Mouse (Mus musculus): ENCODE results near the gene Dgkg.

Dgkg gene

DNA sequence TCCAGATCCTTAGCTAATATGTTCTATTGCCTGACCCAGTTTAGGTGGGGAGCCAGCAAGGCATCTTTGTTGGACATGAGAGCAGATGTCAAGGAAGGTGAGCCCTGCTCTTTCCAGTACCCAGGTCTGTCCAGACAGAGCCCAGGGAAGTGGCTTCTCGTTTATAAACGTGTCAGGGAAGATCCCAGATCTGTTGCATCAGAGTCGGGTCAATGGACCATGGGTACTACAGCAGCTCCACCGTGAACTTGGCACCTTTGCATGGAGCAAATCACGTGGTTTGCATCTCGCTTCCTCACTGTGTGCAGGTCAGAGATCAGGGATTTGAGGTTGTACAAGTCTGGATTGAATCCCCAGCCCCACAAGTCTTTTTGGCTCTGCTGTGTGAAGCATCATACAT is 58.3 kb downstream of the Dgkg start:
- DNase-seq (ENCODE audit: low read depth, low spot score): no peak

DNA sequence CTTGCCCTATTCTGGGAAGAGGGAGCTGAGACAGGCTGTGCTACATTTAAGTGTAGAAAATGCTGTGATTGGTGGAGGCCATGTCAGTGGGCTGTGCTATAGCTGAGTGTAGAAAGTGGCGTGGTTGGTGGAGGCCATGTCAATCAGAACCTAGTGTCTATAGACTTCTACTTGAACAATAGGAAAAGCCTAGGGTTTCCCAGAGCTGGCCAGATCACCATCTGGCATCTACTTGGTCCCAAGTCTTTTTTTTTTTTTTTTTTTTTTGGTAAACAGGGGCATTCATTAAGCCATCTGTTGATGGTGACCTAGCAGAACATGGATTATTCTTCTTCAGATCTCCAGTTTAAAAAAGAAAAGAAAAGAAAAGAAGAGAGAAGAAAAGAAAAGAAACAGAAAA is 60.6 kb downstream of the Dgkg start:
- DNase-seq (ENCODE audit: low read depth, low spot score): no peak

DNA sequence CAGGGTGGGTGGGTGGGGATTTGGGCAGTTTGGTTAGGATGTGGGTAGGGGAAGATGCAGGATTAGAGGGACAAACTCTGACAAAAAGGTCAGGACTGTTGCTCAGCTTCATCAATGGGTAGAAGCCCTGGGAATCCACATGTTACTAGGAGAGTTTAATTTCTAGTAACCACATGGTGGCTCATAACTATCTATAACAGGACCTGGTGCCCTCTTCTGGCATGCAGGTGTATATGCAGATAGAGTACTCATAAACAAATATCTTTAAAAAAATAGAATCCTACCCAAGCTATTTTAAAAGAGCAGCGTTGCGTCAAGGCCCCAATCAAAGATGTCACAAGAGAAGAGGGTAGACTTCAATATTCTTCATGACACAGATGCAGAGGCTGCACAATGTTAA is 63.1 kb downstream of the Dgkg start:
- no peak for DNase-seq (ENCODE audit: low read depth, low spot score)

DNA sequence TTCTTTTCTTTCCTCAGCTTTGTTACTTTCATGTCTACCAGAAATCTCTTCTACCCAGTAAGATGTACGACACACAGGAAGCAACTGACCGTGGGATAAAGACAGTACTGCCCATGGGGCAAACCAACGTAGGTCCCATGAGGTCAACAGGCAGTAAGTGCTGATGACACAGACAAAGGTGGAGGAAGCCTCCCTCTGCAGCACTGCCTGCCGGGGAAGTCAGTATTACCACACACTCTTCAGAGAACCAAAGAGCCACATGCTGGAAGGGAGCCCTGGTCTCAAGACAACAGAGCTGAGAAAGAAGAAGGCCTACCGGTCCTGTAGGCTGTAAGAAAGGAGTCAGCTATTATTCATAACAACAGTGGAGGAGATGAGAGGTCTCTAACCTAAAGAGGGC is 67.4 kb downstream of the Dgkg start:
- no peak for DNase-seq (ENCODE audit: low read depth, low spot score)

DNA sequence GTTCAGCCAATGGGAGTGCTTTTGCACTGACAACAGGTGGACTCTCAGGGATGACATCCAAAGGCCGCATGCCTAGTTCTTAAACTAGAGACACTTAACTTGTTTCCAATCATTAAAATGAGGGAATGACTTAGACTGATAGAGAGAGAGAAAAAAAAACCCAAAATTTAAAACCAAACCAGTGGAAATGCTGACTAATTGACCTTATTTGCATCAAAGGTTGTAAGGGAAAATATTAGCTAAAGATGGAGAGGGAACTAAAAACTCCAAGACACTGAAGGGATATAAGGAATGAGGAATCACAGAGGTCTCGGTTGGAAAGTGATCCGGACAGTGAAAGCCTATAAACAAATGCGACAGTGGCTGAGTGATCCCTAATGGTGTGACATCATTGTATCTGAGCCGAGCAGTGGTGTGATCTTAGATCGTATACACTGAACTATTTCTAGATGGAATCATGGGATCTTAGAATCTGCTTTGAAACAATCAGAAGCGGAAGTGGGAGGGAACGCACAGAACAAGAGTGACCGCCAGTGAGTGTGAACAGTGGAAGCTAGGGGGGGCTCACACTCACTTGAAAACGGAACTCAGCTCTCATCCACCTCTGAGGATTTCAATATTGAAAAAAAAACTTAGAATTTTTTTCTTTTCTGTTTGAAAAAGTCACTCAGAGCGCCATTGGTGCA is 70.7 kb downstream of the Dgkg start:
- no peak for DNase-seq (ENCODE audit: low read depth, low spot score)

DNA sequence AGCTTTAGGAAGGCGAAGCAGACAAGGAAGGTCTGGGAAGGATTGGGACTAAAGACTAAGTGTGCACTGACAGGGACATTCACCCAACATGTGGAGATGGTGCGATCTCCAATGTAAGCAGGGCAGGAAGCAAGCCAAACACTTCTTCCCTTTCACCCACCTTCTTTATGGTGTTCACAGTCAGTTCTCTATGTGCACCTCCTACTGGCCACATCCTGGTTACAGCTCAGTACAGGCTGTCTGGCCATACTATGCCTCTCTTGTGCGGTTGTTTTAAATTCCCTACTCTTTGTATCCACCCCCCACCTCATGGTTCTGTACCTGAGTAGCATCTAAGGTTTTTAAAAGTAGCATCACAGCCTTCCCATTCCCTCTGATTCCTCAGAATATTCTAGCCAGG is 71.5 kb downstream of the Dgkg start:
- DNase-seq (ENCODE audit: low read depth, low spot score): no peak

DNA sequence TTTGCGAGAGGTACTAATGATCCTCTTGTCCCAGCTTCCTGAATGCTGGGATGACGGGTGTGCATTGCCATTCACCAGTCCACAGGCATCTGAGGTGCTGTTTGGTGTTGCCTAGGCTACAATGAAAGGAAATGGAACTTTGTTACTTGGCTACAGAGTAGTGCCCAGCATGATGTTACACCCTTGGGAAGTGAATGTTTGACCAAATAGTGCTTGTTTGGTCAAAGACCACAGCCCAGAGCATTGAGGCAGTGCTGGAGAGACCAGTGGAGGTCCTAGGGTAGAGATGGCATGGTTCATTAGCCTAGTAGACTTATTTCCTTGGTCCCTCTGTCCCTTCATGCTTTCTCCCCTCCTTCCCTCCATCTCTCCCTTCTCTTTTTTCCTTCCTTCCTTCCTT is 73.6 kb downstream of the Dgkg start:
- no peak for DNase-seq (ENCODE audit: low read depth, low spot score)

DNA sequence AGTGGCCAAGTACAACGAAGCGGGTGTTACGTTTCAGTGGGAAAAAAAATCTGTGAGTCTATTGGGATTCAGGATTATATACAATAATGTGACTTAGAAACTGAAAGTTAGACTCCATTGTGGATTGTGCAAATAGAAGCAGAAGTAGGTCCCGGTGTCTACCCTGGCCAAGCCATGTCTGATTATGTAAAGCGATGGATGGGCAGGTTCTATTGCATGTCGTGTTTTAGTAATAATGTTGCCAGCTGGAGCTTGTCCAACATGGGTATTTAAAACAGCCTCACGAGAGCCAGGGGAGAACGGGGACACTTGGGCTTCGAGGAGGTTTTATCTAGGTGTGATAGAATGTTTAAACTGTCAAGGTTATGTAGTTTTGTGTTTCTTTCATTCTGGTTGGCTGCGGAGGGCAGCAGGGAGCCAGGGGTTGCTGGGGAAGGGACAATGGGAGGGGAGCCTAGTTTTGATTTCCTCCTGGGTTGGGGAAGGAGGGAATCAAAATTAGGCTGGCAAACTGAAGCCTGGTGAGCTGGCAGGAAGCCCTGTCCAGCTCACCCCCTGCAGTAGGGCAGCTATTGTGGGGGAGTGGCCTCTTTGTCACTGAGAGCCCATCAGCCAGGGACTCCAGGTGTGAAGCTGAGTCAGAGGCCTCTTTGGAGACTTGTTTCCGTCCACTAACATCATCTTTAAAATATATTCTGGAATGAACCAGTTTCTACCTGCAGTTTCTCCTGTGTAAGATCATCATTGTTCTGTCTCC is 74.7 kb downstream of the Dgkg start:
- no peak for DNase-seq (ENCODE audit: low read depth, low spot score)

DNA sequence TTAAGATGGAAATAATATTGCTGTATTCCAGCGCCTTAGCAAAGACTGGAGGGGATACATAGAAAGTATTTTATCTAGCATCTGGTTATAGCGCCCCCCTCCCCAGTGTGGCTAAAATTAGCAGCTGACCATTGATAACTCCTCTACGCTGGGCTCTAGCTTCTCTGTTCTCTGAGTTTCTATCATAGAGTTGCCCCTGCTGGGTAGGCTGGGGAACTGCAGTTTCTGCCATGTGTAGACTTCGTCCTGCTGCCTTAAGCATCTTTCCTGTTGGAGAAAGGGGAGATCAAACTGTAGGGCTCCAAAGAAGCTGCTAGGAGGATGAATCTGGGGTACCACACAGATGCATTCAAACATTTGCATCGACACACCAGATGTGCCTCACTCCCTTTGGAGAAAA is 76.9 kb downstream of the Dgkg start:
- no peak for DNase-seq (ENCODE audit: low read depth, low spot score)

DNA sequence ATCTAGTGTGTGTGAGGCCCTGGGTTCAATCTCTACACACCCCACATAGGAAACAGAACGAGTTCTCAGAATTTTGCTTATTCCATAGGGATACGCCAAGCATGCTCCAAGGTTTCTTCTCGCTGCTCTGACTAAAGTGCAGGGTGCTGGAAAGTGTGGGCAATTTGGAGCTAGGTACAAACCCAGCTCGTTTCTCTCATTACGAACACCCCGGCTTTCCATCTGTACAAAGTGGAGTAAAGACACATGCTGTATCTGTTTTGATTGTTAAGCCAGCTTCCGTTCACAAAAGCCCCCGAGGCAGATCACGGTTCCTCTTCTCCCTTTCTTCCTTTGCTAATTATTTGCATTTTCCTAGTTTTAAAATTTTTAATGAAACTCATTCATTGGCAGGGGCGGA is 78.1 kb downstream of the Dgkg start:
- DNase-seq (ENCODE audit: low read depth, low spot score): no peak

DNA sequence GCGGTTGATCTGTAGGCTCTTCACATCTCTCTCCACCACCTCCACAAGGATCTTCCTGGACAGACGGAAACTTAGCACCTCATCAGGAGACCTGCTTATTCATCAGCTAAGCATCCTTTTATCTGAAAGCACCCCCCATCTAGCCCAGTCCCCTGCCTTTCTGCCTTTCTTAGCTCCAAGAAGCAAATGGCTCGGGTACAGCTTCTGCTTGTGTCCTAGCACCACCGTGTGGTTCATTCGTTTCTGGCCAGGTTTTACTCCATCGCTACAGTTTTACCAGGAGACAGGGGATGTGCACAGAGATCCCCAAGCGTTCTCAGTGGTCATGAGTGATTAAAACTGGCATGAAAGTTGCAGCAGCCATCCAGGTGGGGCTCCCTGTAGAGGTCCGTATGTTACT is 79.4 kb downstream of the Dgkg start:
- DNase-seq (ENCODE audit: low read depth, low spot score): no peak

DNA sequence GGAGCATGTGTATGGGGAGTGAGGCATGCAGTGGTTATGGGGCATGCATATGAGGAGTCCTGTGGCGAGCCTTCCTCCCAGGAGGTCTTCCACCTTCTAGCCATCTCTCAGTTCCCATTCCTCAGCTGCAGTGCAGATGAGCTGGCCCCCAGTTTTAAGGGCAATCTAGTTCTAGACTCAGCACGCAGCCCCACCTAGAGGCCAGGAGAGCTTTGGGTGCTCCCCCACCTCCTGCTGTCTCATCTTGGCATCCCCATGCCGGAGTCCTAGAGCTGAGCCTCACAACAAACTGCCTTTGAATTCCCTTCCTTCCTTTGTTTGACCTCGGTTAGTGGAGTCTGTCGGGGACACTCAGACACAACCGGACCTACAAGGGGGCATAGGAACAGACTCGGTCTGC is 82.9 kb downstream of the Dgkg start:
- DNase-seq (ENCODE audit: low read depth, low spot score): no peak

DNA sequence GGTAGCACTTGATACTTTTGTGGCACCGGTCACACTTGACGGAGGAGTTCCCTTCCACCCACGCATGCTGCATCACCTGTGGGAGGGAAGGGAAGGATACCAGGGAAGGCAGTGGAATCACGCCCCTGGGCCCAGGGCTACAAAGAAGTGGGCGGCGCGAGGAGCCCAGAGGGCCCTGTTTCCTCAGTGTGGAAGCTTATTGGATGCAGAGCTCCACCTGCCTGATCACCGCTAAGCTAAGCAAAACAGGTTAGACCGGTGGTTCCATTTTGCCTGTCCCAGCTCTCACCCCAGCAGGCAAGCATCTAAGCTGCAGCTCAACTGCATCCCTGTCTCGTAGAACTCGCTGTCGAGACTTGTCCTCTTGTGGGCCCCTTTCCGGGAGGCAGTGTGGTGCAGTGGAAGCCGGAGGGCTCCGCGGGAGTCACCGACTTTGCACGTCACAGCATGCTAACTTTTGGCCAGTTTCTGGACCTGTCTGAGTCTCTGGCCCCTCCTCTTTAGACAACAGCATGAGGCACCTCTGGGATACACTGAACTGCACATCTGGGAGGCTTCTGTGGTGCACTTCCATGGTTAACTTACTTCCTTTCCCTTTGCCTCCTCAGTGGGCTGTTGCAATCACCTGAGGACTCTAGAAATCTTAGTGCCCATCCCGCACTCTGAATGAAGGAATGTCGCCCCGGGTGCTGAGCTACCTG is 84.2 kb downstream of the Dgkg start:
- DNase-seq (ENCODE audit: low read depth, low spot score): no peak

DNA sequence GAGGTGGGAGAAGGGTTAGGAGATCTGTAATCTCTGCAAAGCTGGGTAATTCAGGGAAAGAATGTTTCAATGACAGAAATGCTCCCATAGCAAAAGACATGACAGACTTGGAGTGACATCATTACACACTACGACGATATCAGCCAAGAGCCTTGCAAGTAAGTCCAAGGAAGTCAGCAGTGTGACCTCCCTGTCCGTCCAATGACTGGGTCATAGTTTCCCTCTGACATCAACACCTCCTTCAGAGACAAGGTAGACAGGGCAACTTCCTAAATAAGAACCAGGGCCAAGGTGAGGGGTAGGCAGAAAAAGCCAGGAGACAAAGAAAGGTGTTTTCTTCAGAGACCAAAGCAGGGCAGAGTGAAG is 92.1 kb downstream of the Dgkg start:
- DNase-seq (ENCODE audit: low read depth, low spot score): no peak

DNA sequence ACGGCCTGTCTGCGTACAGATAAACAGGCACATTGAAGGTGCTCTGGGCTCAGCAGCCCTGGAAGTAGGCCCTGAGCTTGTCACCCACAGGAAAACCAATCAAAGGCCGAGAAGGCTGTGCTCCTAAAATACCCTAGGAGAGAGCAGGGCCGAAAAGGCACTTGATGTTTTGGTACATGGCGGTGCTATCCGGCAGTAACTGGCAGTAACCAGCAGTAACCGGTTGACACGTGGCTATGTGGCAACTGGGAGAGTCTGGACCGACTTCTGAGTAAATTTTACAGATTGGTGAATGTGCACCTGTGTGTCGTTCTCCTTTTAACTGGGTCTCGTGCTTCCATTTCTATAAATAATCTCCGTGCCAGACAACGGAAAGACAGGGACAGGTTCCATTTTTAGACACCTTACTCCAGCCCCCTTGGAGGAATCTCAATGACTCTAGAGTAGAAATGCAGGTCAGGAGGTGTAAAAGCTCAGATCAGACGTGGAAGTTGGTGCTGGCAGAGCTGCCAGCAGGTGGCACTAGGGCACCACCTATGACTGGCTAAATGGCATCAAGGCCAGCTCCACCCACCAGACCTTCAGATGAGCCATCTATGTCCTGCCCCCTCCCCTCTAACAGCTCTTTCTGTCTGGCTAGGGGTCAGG is 92.6 kb downstream of the Dgkg start:
- DNase-seq (ENCODE audit: low read depth, low spot score): no peak

DNA sequence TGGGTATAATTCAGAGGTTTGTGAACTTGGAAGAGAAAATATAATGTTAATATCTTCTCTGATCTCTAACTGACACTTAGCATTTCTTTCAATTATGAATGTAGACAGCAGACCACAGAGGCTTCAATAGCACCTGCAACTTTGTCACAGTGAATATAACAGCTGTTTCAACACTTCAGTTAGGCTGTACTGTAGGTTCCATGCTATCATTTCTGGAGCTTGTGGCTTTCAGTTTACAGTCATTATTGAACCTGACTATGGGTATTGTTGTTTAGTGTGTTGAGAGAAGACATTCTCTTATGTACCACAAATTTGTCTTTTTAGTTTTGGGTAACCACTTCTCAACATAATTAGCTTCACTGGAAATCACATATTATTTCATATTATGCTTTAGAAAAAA is 93.4 kb downstream of the Dgkg start:
- no peak for DNase-seq (ENCODE audit: low read depth, low spot score)

DNA sequence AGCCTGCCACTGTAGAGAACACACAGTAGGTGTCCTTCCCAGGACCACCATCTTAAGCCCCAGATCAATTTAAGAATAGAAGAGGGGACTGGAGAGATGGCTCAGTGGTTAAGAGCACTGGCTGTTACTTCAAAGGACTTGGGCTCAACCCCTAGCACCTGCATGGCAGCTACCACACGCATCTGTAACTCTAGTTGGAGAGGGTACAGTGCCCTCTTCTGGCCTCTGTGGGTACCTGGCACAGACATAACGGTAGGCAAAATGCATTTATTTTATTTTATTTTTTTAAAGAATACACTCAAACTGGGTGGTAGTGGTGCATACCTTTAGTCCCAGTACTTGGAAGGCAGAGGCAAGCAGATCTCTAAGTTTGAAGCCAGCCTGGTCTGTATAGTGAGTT is 102.0 kb downstream of the Dgkg start:
- no peak for DNase-seq (ENCODE audit: low read depth, low spot score)

DNA sequence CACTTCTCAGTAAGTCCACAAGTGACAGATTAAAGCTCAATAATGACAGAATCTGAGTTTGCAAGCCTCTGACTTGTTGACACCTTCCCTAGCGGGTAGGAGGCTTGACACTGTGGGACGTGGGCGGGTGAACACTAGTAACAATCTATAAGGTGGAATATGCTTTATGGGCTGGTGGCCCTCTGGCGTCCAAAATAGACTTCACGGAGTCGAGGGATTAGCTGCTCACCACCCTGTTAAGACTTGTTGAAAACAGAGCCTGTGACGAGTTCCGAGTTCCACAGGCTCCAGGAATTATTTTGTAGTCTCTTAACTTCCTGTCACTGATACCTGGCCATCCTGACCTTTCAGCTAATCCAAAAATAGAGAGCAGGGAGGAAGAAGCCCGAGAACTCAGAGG is 104.7 kb downstream of the Dgkg start:
- no peak for DNase-seq (ENCODE audit: low read depth, low spot score)

DNA sequence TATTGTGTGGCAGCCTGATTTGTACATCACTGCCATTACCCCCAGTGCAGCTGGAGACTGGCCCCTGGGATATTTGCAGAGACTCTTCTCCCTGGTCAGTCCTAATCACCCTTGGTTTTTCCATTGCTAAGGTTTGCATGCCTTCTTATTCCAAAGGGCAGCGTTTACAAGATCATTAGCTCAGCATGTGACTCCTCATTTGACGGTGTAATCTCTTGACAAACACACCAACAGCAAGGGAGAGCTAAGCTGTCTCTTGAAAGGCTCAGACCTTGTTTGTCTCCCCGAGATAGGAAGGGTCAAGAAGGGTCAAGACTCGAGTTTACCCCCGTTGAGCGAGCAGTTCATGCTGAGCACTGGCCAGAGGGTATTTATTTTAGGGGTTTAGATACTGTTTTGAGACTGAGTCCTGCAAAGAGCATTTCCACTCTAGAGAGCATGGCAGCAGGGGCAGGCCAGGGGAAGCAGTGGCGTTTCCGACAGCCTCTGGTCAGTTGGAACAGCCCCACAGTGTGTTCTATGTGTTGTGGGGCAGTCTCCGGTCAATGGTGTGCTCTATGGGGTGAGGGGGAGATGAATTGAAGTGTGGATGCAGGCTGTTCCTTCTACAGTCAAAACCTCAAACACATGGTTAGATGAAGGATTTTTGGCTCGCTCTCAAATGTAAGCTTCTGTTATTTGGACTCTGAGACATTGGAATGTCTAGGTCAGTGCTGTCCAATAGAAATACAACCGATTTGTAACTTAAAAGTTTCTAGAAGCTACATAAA is 105.6 kb downstream of the Dgkg start:
- no peak for DNase-seq (ENCODE audit: low read depth, low spot score)

DNA sequence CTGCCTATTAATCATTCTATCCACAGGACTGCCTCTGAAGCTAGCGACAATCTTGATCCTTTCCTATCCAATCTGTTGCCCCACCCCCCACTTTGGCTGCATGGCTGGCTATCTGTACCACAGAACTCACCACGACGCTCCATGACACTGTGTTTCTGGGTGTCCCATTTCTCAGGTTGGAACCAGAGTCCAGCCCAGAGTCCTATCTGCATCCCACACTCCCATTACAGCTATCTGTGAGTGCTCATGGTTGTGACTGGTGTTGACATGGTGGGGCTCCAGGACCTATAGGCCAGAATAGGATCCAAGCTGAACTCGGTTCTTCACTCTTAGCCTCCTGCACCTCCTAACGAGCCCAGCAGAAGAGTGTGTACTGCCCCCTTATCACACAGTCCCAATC is 107.7 kb downstream of the Dgkg start:
- DNase-seq (ENCODE audit: low read depth, low spot score): no peak

DNA sequence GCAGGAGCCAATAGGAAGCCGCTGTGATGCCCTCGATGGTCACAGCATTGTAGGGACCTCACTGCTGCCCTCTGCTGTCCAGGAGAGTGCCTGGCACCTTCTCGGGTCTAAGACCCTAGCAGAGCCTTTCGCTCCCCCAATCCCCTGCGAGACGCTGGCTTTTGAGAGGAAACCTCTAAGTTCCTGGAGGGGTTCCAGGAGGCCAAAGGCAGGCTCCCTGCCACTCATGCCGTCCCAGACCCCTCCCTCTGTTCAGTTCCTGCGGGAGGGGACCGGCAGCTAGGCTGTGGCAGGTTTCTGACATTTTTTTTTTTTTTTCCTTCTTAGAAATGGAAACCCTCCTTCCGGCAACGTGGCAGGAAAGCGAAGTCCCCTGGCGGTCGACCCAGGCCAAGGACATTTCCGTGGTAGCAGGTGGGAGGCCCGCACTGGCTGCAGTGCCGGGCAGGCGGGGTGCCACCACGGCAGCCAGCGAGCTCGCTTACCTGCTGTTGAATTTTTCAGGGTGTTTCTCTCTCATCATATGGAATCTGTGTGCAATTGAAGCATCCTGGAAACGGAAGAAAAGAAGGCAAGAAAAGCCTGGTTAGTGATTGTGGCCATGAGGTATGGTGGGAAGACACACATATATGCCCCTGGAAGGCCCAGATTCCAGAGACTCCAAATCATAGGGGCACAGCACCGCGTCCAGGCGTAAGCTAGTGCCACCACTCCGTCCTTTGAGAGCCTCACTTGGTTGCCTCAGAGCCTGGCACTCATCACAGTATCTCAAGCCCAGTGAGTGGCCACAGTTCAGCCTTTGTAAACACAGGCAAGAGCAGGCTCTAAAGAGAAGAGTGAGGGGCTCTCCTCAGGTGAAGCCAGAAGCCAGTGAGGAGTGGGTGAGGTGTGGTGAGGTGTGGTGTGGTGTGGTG is 108.6 kb downstream of the Dgkg start:
- DNase-seq (ENCODE audit: low read depth, low spot score): peak; percentile 5

All from c-Kit-negative CD71-positive TER-119-positive erythroid progenitor cells, embryonic 14.5 days (primary cell).